Mouse (Mus musculus) kidney, adult 10 weeks (tissue): ENCODE data around the gene Etfb. TPM values are rescaled to one million over a fixed set of nuclear protein-coding genes. Genes with fewer than 3 reads are reported as not detected.

Experiments
- polyA plus RNA-seq: library from polyadenylated mRNA; stranded (reverse); fragments of 350-450 nt; fragmentation: Illumina TruSeq; extraction: RNeasy Lipid Tissue Mini Kit (QIAGEN cat#74804); gene quantifications from one replicate; pipeline ENCODE4 v1.2.3, GENCODE M21; 2014; ENCODE audit warnings: low read depth, low replicate concordance

Gene Etfb
- polyA plus RNA-seq, result 12.4 TPM

DNA sequence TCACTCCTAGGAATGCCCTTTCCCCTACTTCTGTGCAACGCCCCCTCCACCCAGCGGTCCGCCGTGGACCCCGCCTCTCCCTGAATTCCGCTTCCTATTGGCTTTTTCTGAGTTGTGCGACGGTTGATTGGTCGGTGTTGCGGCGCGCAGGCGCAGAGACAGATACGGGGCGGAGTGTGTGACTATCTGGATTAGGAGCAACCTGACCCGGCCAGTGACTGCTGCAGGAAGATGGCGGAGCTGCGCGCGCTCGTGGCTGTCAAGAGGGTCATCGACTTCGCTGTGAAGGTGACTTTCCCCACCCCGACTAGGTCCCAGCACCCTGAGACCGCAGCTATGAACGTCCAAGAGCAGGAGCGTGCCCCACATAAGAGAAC, at the start of gene Etfb, which contains the start of gene Gm45233:
Gene Etfb, plus strand, starts transcription at position 167 of the 377 bp plus-strand sequence.
Gene Gm45233, plus strand, starts transcription at position 212 of the 377 bp plus-strand sequence.

DNA sequence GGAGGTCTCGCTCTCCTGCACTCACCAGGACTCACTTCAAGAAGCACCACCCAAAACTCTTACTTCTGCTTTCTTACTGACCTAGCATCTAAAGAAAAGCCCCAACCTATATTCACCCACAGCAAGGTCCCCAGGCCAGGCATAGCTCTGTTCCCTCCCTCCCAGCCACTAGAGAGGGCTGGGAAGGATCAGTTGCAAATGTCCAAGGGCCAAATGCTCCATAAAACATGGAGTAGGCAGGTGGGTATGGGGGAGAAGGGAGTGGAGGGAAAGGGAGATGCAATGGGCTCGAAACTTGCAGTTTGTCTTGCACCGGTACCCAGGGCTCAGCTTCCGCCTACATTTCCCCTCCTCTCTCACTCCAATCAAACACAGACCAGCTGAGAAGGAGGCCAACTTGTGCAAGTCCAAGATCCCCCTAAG, 35.7 kb upstream of the Etfb start, which contains the start of gene Siglecg:
Gene Siglecg, plus strand, starts transcription at position 74 of the 423 bp plus-strand sequence.

DNA sequence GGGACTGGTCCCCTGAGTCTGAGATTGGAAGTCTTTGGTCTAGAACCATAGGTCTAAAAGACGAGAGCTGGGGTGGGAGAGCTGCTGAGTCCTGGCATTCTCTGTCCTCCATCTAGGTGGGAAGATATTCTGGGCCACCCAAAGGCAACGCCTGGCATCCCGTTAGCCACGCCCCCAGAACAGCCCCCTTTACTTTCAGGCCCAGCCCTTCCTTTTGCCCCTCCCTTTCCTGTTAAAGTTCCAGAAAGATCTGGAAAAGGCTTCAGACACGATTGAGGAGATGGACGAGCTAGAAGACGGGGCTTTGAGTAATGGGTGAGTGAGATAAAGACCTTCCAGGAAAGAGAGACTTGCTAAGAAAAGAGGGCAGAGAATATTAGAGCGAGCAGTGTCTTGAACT, 16.5 kb upstream of the Etfb start, which contains the start of gene Lim2:
Gene Lim2, plus strand, starts transcription at position 265 of the 400 bp plus-strand sequence.

DNA sequence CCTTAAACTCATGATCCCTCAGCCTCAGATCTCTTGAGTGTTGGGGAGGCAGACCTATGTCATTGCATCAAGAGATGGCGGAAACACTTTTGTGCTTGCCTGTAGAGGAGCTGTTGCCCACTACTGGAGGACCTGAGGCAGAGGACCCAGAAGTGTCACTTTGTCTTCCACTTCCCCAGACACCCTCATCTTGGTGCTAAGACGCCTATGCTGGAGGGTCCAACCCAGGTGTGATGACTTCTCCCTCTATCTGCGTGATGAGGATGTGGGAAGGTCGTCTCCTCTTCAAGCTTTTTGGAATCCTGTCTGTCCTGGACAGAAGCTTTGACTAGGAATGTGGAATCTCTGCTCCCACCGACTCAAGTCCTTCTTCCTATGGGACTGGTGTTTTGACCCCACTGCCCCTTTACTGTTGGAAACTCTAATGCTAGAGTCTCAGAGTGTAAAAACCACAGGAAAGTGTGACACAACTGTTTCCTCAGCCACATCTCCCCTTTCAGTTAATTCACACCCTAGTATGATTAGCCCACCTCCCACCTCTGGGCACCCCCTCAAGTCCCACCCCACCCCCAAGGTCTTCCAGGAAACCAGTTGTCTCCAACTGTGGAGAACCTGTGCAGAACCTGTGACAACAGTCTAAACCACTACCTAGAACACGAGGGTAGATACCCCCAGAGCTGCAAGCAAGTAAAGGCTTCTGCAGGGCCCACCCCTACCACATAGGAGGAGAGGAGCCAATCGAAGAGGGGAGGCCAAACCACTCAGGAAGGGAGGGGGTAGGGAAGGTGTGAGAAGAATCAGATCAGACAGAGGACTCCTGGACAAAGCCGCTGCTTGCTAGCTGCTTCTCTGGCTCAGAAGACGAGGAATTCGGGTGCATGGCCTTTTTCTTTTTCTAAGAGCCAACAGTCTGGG, 7.3 kb upstream of the Etfb start, which contains the start of gene Nkg7:
Gene Nkg7, plus strand, starts transcription at position 733 of the 915 bp plus-strand sequence.

DNA sequence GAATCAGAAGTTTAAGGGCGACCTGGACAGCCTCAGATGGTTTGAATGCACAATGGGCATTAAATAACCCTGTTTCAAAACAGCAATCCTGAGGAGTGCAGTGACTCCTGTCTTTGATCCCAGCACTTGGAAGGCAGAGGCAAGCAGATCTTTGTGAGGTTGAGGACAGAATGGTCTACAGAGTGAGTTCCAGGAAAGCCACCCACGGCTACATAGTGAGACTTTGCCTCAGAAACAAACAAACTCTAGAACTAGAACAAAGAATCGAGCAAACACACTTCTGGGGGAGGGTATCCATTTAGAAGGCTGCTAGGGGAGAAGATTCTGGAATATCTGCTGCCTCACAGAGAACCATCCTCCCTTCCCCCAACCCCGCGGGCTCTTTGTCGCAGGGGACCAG, 3.4 kb upstream of the Etfb start, which contains the start of gene Cldnd2:
Gene Cldnd2, plus strand, starts transcription at position 301 of the 400 bp plus-strand sequence.

DNA sequence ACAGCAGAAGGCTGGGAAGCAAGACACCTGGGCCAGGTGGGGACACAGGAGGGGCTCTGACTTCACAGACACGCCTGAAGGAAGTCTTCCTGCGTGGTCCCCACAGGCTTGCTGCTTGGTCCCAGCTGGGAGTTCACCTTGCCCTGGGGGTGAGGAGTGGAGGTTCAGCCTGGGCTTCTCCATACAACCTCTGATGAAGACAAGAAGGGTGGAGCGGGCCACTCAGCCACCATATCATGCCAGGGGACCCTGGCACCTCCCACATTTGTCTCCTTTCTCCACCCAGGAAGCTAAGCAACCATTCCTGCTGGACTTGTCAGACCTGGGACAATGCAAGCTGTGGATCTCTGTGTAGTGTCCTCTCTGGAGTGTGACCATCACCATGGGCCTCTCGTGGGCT, 19.0 kb downstream of the Etfb start, which contains the start of gene Vsig10l:
Gene Vsig10l, plus strand, starts transcription at position 301 of the 400 bp plus-strand sequence.

DNA sequence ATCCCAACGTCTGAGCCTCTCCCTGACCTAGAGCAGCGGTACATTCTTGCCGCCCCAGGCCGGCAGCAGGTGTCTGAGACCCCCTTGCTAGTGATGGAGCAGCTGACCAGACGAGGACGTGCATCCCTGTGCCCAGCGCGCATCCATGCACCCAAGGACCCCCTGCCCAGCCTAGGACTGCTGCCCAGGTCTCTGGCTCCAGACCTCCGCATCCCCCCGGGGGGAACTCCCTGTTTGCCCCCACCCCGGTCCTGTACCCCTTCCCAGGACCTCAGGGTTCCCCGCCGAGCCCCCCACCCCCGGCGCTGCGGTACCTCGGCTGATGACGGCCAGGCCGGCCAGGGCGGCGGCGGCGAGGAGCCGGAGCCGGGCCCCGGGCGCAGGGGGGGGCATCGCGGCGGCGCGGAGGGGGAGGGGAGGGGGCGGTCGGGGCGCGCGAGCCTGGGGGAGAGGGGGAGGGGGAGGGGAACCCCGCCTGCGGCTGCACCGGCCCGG, 45.8 kb downstream of the Etfb start, which contains the start of gene Iglon5:
Gene Iglon5, minus strand, starts transcription at position 445 of the 495 bp plus-strand sequence.

Other genes starting within 250 kb of the Etfb start
- 38.8 TPM for gene Zfp715, start 130.8 kb upstream of the Etfb start, polyA plus RNA-seq
- gene Siglecf, start 92.7 kb upstream of the Etfb start, polyA plus RNA-seq, result not detected
- gene Siglecg, start 35.9 kb upstream of the Etfb start, polyA plus RNA-seq, result not detected
- not detected for gene Lim2, start 16.4 kb upstream of the Etfb start, polyA plus RNA-seq
- not detected for gene Nkg7, start 7.0 kb upstream of the Etfb start, polyA plus RNA-seq
- gene Cldnd2, start 3.3 kb upstream of the Etfb start, polyA plus RNA-seq, result not detected
- gene Gm45233, start within 50 bp of the Etfb start, polyA plus RNA-seq, result not detected
- 0.89 TPM for gene Vsig10l, start 19.1 kb downstream of the Etfb start, polyA plus RNA-seq
- not detected for gene Iglon5, start 46.0 kb downstream of the Etfb start, polyA plus RNA-seq
- gene 4931406B18Rik, start 61.9 kb downstream of the Etfb start, polyA plus RNA-seq, result not detected
- gene Cd33, start 100.3 kb downstream of the Etfb start, polyA plus RNA-seq, result 1.7 TPM
- gene Zfp658, start 118.2 kb downstream of the Etfb start, polyA plus RNA-seq, result 1.6 TPM
- gene Zfp719, start 135.5 kb downstream of the Etfb start, polyA plus RNA-seq, result 13.8 TPM
- gene Zfp819, start 163.1 kb downstream of the Etfb start, polyA plus RNA-seq, result not detected
- not detected for gene Ceacam18, start 190.6 kb downstream of the Etfb start, polyA plus RNA-seq
- gene Siglece, start 216.1 kb downstream of the Etfb start, polyA plus RNA-seq, result 0.32 TPM
- 1.4 TPM for gene Ctu1, start 227.9 kb downstream of the Etfb start, polyA plus RNA-seq
- gene Klk14, start 246.3 kb downstream of the Etfb start, polyA plus RNA-seq, result not detected